Mouse (Mus musculus): ENCODE measurements around the gene Gm19935.

- TF ChIP-seq POLR2A (IDR thresholded peaks at IDR 0.05; ENCODE audit: borderline replicate concordance, insufficient read depth, low read length), result no peak
- TF ChIP-seq CTCF (IDR thresholded peaks at IDR 0.05; ENCODE audit: borderline replicate concordance, insufficient read depth, low read depth, low read length), result no peak
Observed at GRCm38 (mm10) chr8:90847980-90848379, 30.8 kb upstream of the Gm19935 start.

All from cerebellum, adult 2 months (tissue).